Mouse (Mus musculus) hindbrain, embryonic 16.5 days (tissue): ENCODE results near the gene Lca5. TPM values are rescaled to one million over a fixed set of nuclear protein-coding genes. Genes with fewer than 3 reads are reported as not detected.
A peak's percentile ranks its signal among the peaks of the same experiment; 100 is the strongest.

Experiments used
- ATAC-seq: fragments of 200-750 bp; cut with Nextera tagmentation; 2 replicates; pipeline ENCODE4 v1.8.0; 2017; ENCODE audit warnings: moderate TSS enrichment, moderate library complexity
- H3K27ac ChIP-seq: fragments of 300-500 bp; sonication (generic); 2 replicates; pipeline ENCODE4 v1.5.1; 2014; ENCODE audit warnings: low read depth, mild to moderate bottlenecking, control low read depth, low read length, moderate library complexity
- H3K27me3 ChIP-seq: fragments of 300-500 bp; sonication (generic); replicated peaks from 2 replicates; pipeline ENCODE4 v1.6.1; 2014; ENCODE audit warnings: low read length; ENCODE audit not compliant: control insufficient read depth, insufficient read depth
- H3K36me3 ChIP-seq: fragments of 300-500 bp; sonication (generic); 2 replicates; pipeline ENCODE4 v1.6.1; 2014; ENCODE audit warnings: mild to moderate bottlenecking, low read length, moderate library complexity, mixed read lengths; ENCODE audit not compliant: control insufficient read depth, insufficient read depth
- H3K4me1 ChIP-seq: fragments of 300-500 bp; sonication (generic); 2 replicates; pipeline ENCODE4 v1.6.1; 2014; ENCODE audit warnings: low read depth, low read length; ENCODE audit not compliant: control insufficient read depth, insufficient read depth
- H3K4me2 ChIP-seq: fragments of 300-500 bp; sonication (generic); 2 replicates; pipeline ENCODE4 v1.6.1; 2014; ENCODE audit warnings: mild to moderate bottlenecking, low read length, control low read depth, moderate library complexity
- H3K4me3 ChIP-seq: fragments of 300-500 bp; sonication (generic); 2 replicates; pipeline ENCODE4 v1.5.1; 2014; ENCODE audit warnings: mild to moderate bottlenecking, low read length, control low read depth, moderate library complexity
- H3K9ac ChIP-seq: fragments of 300-500 bp; sonication (generic); 2 replicates; pipeline ENCODE4 v1.6.1; 2014; ENCODE audit warnings: low read depth, mild to moderate bottlenecking, control low read depth, low read length, moderate library complexity
- H3K9me3 ChIP-seq: fragments of 300-500 bp; sonication (generic); 2 replicates; pipeline ENCODE4 v1.6.1; 2014; ENCODE audit warnings: mild to moderate bottlenecking, low read length, moderate library complexity; ENCODE audit not compliant: control insufficient read depth
- WGBS: fragments of 180-500 bp; shearing (Covaris S2); extraction: QIAGEN DNeasy Blood & Tissue Kit; methylation state at CpG from one replicate; pipeline ENCODE4 v1.1.7; 2014; 5-methylcytosine and 5-hydroxymethylcytosine counted together
- polyA plus RNA-seq: library from polyadenylated mRNA; unstranded; fragments of >200 nt; fragmentation: Nextera tagmentation; extraction: Ambion mirVana; gene quantifications from 2 replicates; pipeline ENCODE4 v1.2.1, GENCODE M21; 2015

Lca5 gene
- polyA plus RNA-seq, 1 experiment from 2014 or later = 14.7 TPM

DNA sequence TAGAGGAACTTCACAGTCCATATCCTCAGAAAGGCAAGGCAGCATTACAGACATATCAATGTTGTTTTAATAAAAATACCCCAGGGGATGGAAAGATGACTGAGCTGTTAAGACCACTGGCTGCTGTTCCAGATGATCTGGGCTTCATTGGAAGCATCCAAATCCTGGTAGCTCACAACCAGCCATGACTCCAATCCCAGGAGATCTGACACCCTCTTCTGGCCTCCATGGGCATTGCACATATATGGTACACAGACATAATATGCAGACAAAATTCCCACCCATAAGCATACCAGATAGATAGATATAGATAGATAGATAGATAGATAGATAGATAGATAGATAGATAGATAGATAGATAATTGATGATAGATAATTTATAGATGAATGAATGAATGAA is 59.6 kb downstream of the Lca5 start:
- Histone ChIP-seq H3K4me2 (no peak overlapping the region), H3K9me3 (0 out of 2 replicates have a peak, but pooled peaks cover 2% of the 10 kb centered on the region), H3K27ac (no peak overlapping the region), H3K27me3 (no peaks in the 10 kb centered on the region), H3K4me1 (no peaks in the 10 kb centered on the region), H3K36me3 (no peaks in the 10 kb centered on the region), H3K9ac (no peak overlapping the region), H3K4me3 (no peak overlapping the region)
- ATAC-seq = no peak

DNA sequence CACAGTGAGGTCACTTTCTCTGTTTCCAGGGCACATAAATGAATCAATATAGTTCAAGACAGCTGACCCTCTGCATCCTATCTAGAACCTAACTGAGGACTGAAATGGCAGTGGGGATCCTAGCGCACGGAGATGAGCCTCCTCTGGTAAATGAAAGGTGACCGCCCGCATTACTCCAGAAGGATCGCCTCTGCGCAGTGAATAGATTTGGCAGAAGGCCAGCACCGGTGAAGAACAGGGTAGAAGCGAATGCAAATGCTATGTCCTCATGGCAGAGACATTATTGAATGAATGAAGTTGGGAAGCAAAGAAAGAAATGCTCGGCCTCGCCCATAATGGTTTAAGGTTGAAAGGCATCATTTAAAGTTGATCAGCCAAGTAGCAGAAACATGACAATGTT is 61.3 kb downstream of the Lca5 start:
- Histone ChIP-seq H3K9me3 (0 out of 2 replicates have a peak, but pooled peaks cover 2% of the 10 kb centered on the region), H3K27ac (no peak overlapping the region), H3K4me3 (no peak overlapping the region), H3K4me2 (no peak overlapping the region), H3K36me3 (no peaks in the 10 kb centered on the region), H3K4me1 (no peaks in the 10 kb centered on the region), H3K27me3 (no peaks in the 10 kb centered on the region), H3K9ac (no peak overlapping the region)
- no peak for ATAC-seq
- WGBS = 61% methylated on average over 10 of the region's 10 CpGs

- Histone ChIP-seq H3K27ac (no peak overlapping the region), H3K27me3 (no peaks in the 10 kb centered on the region), H3K4me3 (no peak overlapping the region), H3K4me1 (no peaks in the 10 kb centered on the region), H3K9ac (no peak overlapping the region), H3K9me3 (no peaks in the 10 kb centered on the region), H3K36me3 (no peaks in the 10 kb centered on the region), H3K4me2 (no peak overlapping the region)
- WGBS = 81% methylated on average over 2 of the region's 2 CpGs
- ATAC-seq = no peak
Observed at GRCm38 (mm10) chr9:83377132-83377531, 63.8 kb downstream of the Lca5 start.

DNA sequence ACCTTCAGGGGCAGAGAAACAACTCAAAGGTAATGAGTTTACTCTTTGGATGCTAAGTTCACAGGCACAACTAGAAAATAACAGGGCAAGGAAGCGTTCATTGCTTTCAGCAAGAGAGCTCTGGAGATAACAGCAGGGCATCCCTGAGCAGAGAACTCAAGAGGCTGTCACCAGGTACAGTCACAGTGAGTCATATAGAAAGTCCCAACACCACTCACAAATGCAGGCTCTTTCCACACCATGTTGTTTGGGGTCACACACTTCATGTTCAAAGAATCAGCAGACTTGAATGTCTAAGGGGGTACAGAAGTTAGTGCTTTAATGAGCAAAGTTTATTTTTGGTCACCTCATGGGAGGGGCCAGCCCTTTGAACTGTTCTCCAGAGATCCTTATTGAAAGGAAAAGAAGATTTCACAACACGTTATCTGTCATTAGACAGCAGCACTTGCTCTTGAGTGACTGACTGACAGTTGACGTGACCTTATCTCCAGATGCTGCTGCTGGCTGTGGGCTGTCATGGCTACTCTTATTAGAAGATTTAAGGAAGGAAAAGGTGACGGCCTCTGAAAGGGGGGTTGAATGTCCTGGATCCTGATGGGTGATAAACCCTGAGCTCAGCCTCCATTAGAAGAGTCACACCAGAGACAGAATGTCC is 65.3 kb downstream of the Lca5 start:
- H3K4me2 ChIP-seq = no peak overlapping the region
- ATAC-seq = no peak
- H3K4me1 ChIP-seq = no peaks in the 10 kb centered on the region
- no peaks in the 10 kb centered on the region for H3K36me3 ChIP-seq
- no peak overlapping the region for H3K9ac ChIP-seq
- H3K27ac ChIP-seq = no peak overlapping the region
- no peaks in the 10 kb centered on the region for H3K27me3 ChIP-seq
- no peak overlapping the region for H3K4me3 ChIP-seq
- 78% methylated on average over 4 of the region's 4 CpGs for WGBS
- no peaks in the 10 kb centered on the region for H3K9me3 ChIP-seq

- Histone ChIP-seq H3K36me3 (no peaks in the 10 kb centered on the region), H3K9ac (no peak overlapping the region), H3K9me3 (no peaks in the 10 kb centered on the region), H3K27ac (no peak overlapping the region), H3K4me2 (no peak overlapping the region), H3K4me1 (no peaks in the 10 kb centered on the region), H3K27me3 (no peaks in the 10 kb centered on the region), H3K4me3 (no peak overlapping the region)
- WGBS = 45% methylated on average over 1 of the region's 1 CpGs
- no peak for ATAC-seq
Observed at GRCm38 (mm10) chr9:83370907-83371306, 70.0 kb downstream of the Lca5 start.

- no peaks in the 10 kb centered on the region for H3K27me3 ChIP-seq
- no peak overlapping the region for H3K27ac ChIP-seq
- no peak overlapping the region for H3K4me2 ChIP-seq
- no peaks in the 10 kb centered on the region for H3K4me1 ChIP-seq
- H3K9ac ChIP-seq = no peak overlapping the region
- H3K36me3 ChIP-seq = no peaks in the 10 kb centered on the region
- no peak for ATAC-seq
- 95% methylated on average over 1 of the region's 1 CpGs for WGBS
- no peak overlapping the region for H3K4me3 ChIP-seq
- no peaks in the 10 kb centered on the region for H3K9me3 ChIP-seq
Observed at GRCm38 (mm10) chr9:83368234-83368633, 72.7 kb downstream of the Lca5 start.

DNA sequence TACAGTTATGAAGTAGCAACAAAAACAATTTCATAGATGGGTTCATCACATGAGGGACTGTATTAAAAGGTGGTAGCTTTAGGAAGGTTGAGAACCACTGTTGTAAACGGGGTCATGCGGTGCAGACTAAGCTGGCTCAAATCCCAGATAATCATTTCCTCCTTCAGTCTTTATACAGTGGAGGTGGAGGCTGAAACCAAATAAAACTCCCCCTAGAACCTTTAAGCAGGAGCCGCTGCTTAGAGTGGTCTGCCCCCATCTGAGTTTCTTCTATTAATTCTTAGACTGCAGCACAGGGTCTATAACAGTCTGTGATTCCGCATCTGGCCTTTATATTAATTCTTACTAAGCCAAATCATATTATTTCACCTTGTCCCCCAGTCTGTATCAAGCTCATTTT is 85.1 kb downstream of the Lca5 start:
- Histone ChIP-seq H3K36me3 (no peaks in the 10 kb centered on the region), H3K9ac (no peak overlapping the region), H3K4me1 (no peaks in the 10 kb centered on the region), H3K9me3 (no peaks in the 10 kb centered on the region), H3K4me3 (no peak overlapping the region), H3K4me2 (no peak overlapping the region), H3K27ac (no peak overlapping the region), H3K27me3 (no peaks in the 10 kb centered on the region)
- ATAC-seq = no peak
- WGBS = 77% methylated on average over 4 of the region's 4 CpGs

DNA sequence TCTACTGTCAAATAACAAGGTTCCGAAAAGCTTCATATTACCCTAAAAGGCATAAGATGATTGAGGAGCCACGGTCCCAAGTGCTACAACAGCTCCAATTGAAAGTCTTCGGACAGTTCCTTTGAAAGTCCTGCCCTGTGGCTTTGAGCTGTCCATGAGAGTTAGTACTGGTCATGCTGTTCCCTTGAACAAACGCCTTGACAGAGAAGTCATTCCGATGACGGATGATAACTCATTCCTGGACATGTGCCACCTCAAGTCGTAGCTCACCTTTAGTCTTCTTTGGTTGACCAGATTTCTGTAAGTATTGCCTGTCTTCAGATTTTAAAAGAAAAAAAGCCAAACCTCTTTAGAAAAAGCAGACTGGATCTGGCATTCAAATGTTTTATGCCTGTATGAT is 87.6 kb downstream of the Lca5 start:
- Histone ChIP-seq H3K36me3 (no peaks in the 10 kb centered on the region), H3K9me3 (no peaks in the 10 kb centered on the region), H3K27me3 (no peaks in the 10 kb centered on the region)

GRCm38 (mm10) chr9:83351171-83351570 is 89.8 kb downstream of the Lca5 start:
- Histone ChIP-seq H3K9ac (no peak overlapping the region), H3K4me3 (no peak overlapping the region), H3K36me3 (no peaks in the 10 kb centered on the region), H3K27me3 (no peaks in the 10 kb centered on the region), H3K4me2 (no peak overlapping the region), H3K9me3 (no peaks in the 10 kb centered on the region), H3K27ac (peak overlapping the region; percentile 29; the same call in 1 of the 2 replicates), H3K4me1 (peaks cover 9% of the 10 kb centered on the region)
- WGBS = 64% methylated on average over 5 of the region's 5 CpGs
- no peak for ATAC-seq

More for the DNA sequence above, 87.6 kb downstream of the Lca5 start:
- Histone ChIP-seq H3K4me1 (peaks cover 9% of the 10 kb centered on the region), H3K9ac (no peak overlapping the region), H3K4me3 (no peak overlapping the region), H3K4me2 (no peak overlapping the region), H3K27ac (no peak overlapping the region)
- ATAC-seq = no peak
- WGBS = 68% methylated on average over 7 of the region's 7 CpGs
